Mouse (Mus musculus) thymus, adult 2 months (tissue): ENCODE results near the gene Tshz3. TPM values are rescaled to one million over a fixed set of nuclear protein-coding genes. Genes with fewer than 3 reads are reported as not detected.

Experiments used
- DNase-seq: peaks from one replicate; pipeline ENCODE4 v3.0.0; 2021
- H3K27ac ChIP-seq: fragments of 200-500 bp; 2 replicates; pipeline ENCODE4 v1.5.1; 2012; ENCODE audit warnings: low read length, control low read depth; ENCODE audit not compliant: control insufficient read depth, insufficient read depth
- H3K27me3 ChIP-seq: fragments of 200-500 bp; 2 replicates; pipeline ENCODE4 v1.6.1; 2012; ENCODE audit warnings: mild to moderate bottlenecking, low read length, moderate library complexity, mixed read lengths; ENCODE audit not compliant: control insufficient read depth, insufficient read depth
- H3K36me3 ChIP-seq: fragments of 200-500 bp; 2 replicates; pipeline ENCODE4 v1.6.1; 2012; ENCODE audit warnings: mild to moderate bottlenecking, low read length, moderate library complexity; ENCODE audit not compliant: control insufficient read depth, insufficient read depth
- H3K4me1 ChIP-seq: fragments of 200-500 bp; replicated peaks from 2 replicates; pipeline ENCODE4 v1.6.1; 2012; ENCODE audit warnings: low read length; ENCODE audit not compliant: control insufficient read depth, insufficient read depth
- H3K4me3 ChIP-seq: fragments of 200-500 bp; 2 replicates; pipeline ENCODE4 v1.5.1; 2012; ENCODE audit warnings: mild to moderate bottlenecking, low read length, control low read depth, moderate library complexity; ENCODE audit not compliant: control insufficient read depth, insufficient read depth
- CTCF ChIP-seq: fragments of 200-500 bp; IDR thresholded peaks from 2 replicates; pipeline ENCODE4 v1.5.1; 2012; ENCODE audit warnings: mild to moderate bottlenecking, control low read depth, low read length, moderate library complexity, borderline replicate concordance; ENCODE audit not compliant: control insufficient read depth, poor library complexity, insufficient read depth; ENCODE audit errors: extremely low read depth
- POLR2A ChIP-seq: fragments of 200-500 bp; IDR thresholded peaks from 2 replicates; pipeline ENCODE4 v1.6.1; 2012; ENCODE audit warnings: mild to moderate bottlenecking, low read length, control low read depth, moderate library complexity; ENCODE audit not compliant: control insufficient read depth, poor library complexity, insufficient read depth; ENCODE audit errors: extremely low read depth
- WGBS: fragments of 180-500 bp; shearing (Covaris S2); methylation state at CpG from one replicate; pipeline ENCODE4 v1.1.7; 2018; 5-methylcytosine and 5-hydroxymethylcytosine counted together
- polyA plus RNA-seq: library from polyadenylated mRNA; depleted of rRNA; stranded (reverse); fragments of >200 nt; gene quantifications from 2 replicates; pipeline ENCODE4 v1.2.3, GENCODE M21; 2012

The Tshz3 gene
- polyA plus RNA-seq, 1 experiment = 0.44 TPM

- no peak for DNase-seq
- H3K4me1 ChIP-seq = no peaks in the 10 kb centered on the region
- H3K27me3 ChIP-seq = no peaks in the 10 kb centered on the region
- no peak overlapping the region for H3K4me3 ChIP-seq
- TF ChIP-seq CTCF (no peak), POLR2A (no peak)
- H3K27ac ChIP-seq = no peak overlapping the region
- WGBS = 82% methylated on average over 4 of the region's 4 CpGs
- H3K36me3 ChIP-seq = no peaks in the 10 kb centered on the region
Measured at GRCm38 (mm10) chr7:36776956-36777355, 79.0 kb downstream of the Tshz3 start.

GRCm38 (mm10) chr7:36778456-36778855, 80.5 kb downstream of the Tshz3 start:
- TF ChIP-seq CTCF (no peak), POLR2A (no peak)
- Histone ChIP-seq H3K4me3 (no peak overlapping the region), H3K4me1 (no peaks in the 10 kb centered on the region), H3K36me3 (no peaks in the 10 kb centered on the region), H3K27me3 (no peaks in the 10 kb centered on the region), H3K27ac (no peak overlapping the region)
- WGBS = 93% methylated on average over 11 of the region's 11 CpGs
- no peak for DNase-seq

GRCm38 (mm10) chr7:36784243-36784773, 86.4 kb downstream of the Tshz3 start:
- Histone ChIP-seq H3K27ac (no peak overlapping the region), H3K36me3 (no peaks in the 10 kb centered on the region)
- WGBS = 89% methylated on average over 4 of the region's 4 CpGs

GRCm38 (mm10) chr7:36786713-36787421, 88.9 kb downstream of the Tshz3 start:
- no peaks in the 10 kb centered on the region for H3K36me3 ChIP-seq
- WGBS = 50% methylated on average over 10 of the region's 10 CpGs
- TF ChIP-seq CTCF (no peak), POLR2A (no peak)
- DNase-seq = no peak
- no peaks in the 10 kb centered on the region for H3K4me1 ChIP-seq
- H3K27me3 ChIP-seq = no peaks in the 10 kb centered on the region
- no peak overlapping the region for H3K27ac ChIP-seq
- H3K4me3 ChIP-seq = no peak overlapping the region

More at GRCm38 (mm10) chr7:36784243-36784773, 86.4 kb downstream of the Tshz3 start:
- DNase-seq = no peak
- Histone ChIP-seq H3K27me3 (no peaks in the 10 kb centered on the region), H3K4me3 (no peak overlapping the region), H3K4me1 (no peaks in the 10 kb centered on the region)
- TF ChIP-seq POLR2A (no peak), CTCF (no peak)

- 92% methylated on average over 15 of the region's 15 CpGs for WGBS
Measured at GRCm38 (mm10) chr7:36796392-36797187, 98.7 kb downstream of the Tshz3 start.

More at GRCm38 (mm10) chr7:36796392-36797187, 98.7 kb downstream of the Tshz3 start:
- H3K4me3 ChIP-seq = no peak overlapping the region
- H3K36me3 ChIP-seq = no peaks in the 10 kb centered on the region
- TF ChIP-seq POLR2A (no peak), CTCF (no peak)
- H3K27me3 ChIP-seq = no peaks in the 10 kb centered on the region
- no peak overlapping the region for H3K27ac ChIP-seq
- DNase-seq = no peak
- no peaks in the 10 kb centered on the region for H3K4me1 ChIP-seq
